Mouse (Mus musculus): ENCODE measurements around the gene Tgif1. TPM values are rescaled to one million over a fixed set of nuclear protein-coding genes. Genes with fewer than 3 reads are reported as not detected.

Tgif1 gene
- total RNA-seq (2021): 1 to 10 TPM; 1.9 to 2.3 TPM

DNA sequence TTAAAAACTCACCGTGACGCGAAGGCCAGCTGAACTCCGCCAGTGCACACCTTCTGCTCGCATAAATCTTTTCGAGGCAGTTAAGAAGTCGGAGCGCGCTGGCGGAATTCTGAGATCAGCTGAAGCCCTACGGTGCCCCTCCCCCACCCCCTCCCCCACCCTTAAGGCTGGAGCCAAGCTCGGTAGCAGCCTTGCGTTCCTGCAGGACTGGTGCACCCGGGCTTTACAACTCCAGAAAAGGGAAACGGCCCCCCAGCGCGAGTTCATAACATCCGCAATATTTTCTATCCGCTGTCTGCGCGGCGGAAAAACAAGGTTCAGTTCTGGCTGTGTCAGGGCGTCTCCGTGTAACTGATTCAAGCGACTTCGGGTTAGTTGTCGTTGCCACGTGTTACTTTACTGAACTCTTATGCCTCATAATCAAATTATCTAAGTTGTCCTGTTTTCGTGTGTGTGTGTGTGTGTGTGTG lies at the start of gene Tgif1:
Gene Tgif1, minus strand, starts transcription at position 111 of the 470 bp plus-strand sequence.
- DNase-seq (ENCODE audit: extremely low spot score in 1 of 2, low spot score in 1 of 2): no peak

DNA sequence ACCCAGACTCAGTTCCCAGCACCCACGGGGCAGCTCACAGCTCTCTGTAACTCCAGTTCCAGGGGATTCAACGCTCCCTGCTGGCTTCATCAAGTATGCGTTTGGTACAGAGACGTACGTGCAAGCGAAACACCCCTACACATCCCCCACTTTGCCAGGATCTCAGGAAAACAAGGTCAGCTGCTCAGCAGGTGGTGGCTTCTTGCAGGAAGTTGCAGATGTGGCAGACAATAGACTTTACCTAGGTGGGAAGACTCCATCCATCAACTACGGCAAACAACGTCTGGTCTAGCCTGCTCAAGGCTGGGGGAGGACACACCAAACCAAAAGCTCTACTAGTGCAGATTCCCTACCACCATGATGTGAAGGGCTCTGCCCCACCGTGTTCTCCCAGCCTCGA lies 47.3 kb upstream of the Tgif1 start:
- DNase-seq (ENCODE audit: extremely low spot score in 1 of 2, low spot score in 1 of 2): no peak

- no peak for DNase-seq (ENCODE audit: extremely low spot score in 1 of 2, low spot score in 1 of 2)
Observed at GRCm38 (mm10) chr17:70899642-70900041, 46.3 kb upstream of the Tgif1 start.

- DNase-seq (ENCODE audit: extremely low spot score in 1 of 2, low spot score in 1 of 2): peak in 1 of 2 experiments; percentile 30
Observed at GRCm38 (mm10) chr17:70894867-70895266, 41.5 kb upstream of the Tgif1 start.

DNA sequence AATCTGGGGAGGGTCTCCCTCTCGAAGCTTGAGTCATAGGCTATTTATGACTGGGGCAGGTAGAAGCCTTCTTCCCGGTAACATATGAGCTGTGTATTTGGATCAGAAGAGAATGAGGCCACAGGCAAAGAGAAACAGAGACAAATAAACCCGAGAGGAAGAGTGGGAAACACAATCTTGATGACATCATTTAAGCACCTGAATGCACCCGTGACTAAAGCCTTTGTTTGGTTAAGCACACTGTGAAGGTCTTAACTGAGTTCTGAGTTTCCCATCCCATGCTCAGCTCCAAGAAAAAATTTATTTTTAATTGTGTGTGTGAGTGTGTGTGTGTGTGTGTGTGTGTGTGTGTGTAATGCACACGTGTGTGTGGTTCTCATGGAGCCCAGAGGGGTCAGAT lies 39.8 kb upstream of the Tgif1 start:
- no peak for DNase-seq (ENCODE audit: extremely low spot score in 1 of 2, low spot score in 1 of 2)

GRCm38 (mm10) chr17:70892288-70893096 lies 39.1 kb upstream of the Tgif1 start:
- DNase-seq (ENCODE audit: extremely low spot score in 1 of 2, low spot score in 1 of 2): no peak

- DNase-seq (ENCODE audit: extremely low spot score in 1 of 2, low spot score in 1 of 2): no peak
Observed at GRCm38 (mm10) chr17:70890571-70890970, 37.2 kb upstream of the Tgif1 start.

DNA sequence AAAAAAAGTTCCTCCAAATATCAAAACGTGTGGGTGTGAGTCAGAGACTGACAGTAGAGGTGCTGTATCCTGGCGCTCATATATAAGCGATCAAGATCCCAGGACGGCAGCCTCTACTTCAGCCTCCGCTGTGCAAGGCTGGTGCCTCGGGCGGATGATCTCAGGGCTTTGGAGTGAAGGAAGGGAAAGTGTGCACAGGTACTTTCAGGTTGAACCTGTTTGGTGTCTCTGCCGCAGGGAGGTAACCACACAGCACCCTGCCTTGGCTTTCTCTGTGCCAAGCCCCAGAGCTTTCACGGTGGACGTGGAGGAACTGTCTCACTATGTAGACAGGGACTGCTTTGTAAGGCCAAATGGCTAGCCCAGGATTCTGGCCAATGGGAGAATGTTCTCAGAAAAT lies 35.3 kb upstream of the Tgif1 start:
- DNase-seq (ENCODE audit: extremely low spot score in 1 of 2, low spot score in 1 of 2): no peak

DNA sequence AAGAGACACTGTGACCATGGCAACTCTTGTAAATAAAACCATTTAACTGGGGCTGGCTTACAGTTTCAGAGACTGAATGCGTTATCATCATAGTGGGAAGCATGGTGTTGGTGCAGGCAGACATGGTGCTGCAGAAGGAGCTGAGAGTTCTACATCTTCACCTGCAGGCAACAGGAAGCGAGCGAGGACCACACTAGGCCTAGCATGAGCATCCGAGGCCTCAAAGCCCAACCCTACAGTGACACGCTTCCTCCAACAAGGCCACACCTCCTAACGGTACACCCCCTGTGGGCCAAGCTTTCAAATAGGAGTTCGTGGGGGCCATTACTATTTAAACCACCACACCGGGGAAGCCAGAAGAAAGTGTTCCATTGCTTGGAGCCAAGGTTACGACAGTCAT lies 34.5 kb upstream of the Tgif1 start:
- no peak for DNase-seq (ENCODE audit: extremely low spot score in 1 of 2, low spot score in 1 of 2)

DNA sequence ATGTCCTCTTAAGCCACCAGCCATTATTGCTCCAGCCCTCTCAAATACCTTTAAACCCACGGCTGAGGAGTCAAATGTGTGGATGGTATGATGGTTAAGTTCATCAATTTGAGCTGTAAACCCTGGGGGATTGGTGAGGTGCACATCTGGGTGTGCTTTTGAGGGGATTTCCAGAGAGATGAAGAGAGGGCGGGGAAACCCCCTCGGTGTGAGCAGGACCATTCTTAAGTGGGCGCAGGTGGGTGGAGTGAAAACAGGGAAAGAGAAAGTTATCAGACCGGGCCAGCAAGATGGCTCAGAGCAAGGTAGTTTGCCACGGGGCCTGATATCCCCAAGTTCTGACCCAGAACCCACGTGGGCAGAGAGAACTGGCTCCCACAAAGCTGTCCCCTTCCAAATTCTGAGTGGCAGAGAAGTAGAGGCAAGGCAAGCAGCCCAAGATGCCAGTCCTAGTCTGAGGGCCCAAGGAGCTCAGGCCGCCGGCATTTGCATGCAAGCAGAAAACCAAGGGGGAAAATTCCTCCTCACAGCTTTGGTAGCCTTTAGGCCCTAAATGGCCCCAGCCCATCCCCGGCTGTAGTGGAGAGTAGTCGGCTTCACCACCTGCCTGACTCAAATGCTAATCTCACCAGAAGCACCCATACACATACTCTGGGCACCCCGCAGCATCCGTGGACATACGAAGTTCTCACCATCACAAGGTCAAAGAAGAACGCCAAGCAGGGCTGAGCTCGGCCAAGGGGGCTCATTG lies 33.5 kb upstream of the Tgif1 start:
- no peak for DNase-seq (ENCODE audit: extremely low spot score in 1 of 2, low spot score in 1 of 2)

DNA sequence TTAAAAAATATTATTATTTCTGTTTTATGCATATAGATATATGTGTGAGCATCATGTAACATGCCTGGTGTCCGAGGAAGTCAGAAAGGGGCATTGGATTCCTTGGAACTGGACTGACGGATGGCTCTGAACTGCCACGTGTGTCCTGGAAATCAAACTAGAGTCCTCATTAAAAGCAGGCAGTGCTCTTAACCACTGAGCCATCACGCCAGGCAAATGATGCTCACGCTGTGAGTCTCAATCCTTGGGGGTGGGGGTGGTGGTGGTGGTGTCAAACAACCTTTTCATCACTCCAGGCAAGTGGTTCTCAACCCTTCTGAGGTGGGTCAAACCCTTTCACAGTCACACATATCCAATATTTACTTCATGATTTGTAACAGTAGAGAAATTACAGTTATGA lies 32.5 kb upstream of the Tgif1 start:
- no peak for DNase-seq (ENCODE audit: extremely low spot score in 1 of 2, low spot score in 1 of 2)

- DNase-seq (ENCODE audit: extremely low spot score in 1 of 2, low spot score in 1 of 2): no peak
Observed at GRCm38 (mm10) chr17:70881934-70882333, 28.6 kb upstream of the Tgif1 start.

GRCm38 (mm10) chr17:70881194-70881593 lies 27.8 kb upstream of the Tgif1 start:
- DNase-seq (ENCODE audit: extremely low spot score in 1 of 2, low spot score in 1 of 2): no peak

DNA sequence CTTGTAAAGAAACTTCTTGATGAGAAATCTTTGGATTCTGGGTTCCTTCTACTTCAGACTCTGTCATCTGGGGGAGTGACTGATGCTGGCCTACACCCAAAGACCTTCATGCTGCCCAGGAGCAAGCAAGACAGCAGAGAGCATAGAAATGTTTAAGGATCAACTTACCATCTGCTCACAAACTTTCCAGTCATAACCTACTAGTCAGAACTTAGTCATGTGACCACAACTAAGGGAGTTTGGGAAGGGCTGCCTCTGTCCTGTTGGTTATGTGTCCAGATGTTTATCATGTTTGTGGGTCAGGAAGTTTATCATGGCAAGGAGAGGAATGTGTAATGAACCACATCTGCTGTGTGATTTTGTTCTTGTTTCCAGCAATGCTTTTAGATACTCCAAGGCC lies 24.9 kb upstream of the Tgif1 start:
- no peak for DNase-seq (ENCODE audit: extremely low spot score in 1 of 2, low spot score in 1 of 2)

DNA sequence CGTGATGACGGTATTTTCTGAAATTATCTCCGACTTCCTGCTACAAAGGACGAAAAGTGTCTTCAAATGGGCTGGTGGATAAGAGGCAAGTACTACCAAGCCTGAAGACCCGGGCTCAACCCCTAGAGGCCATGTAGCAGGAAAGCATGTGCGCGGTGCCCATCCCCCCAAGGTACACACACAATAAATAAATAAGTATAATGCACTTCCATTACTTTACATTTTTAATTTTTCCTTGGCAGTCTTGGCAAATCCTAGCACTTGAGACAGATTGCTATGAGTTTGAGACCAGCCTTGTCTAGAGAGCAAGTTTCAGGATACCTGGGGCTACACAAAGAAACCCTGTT lies 20.4 kb upstream of the Tgif1 start:
- DNase-seq (ENCODE audit: extremely low spot score in 1 of 2, low spot score in 1 of 2): no peak

DNA sequence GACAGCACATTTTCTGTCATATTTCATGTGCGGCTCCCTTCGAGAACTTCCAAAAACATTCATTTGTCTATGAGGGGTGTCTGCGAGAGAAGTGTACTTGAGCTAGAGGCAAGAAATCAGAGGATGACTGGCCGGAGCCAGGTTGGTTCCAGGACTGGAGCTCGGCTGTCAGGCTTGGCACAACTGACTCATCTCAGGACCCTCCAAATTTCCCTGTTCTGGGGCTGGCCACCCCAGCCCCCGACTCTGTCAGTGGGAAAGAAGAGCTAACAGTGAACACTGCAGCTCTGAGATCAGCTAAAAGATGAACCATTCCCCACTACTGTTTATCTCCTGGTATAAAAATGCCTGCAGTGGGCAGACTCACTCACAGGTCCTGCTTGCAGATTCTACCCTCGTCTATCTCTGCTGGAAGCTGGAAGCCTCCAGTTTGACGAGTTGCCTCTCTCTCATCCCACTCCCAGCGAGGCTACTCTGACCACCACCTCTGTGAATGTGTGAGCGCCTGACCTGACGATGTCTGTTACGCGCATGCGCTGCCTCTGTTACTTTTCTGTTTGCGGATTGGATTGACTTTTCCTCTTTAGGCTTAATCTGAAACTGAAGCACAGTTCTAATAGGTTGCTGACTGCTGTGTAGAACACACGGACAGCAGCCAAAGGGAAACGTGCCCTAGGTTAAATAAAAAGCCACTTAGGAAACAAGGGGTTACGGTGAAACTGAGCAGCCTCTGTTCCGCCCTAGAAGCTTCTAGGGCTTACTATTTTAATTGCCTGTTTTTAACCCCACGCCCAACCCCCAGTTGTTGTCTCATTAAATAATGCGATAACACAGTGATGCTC lies 19.8 kb upstream of the Tgif1 start:
- DNase-seq (ENCODE audit: extremely low spot score in 1 of 2, low spot score in 1 of 2): peak; percentile 23 to 40

GRCm38 (mm10) chr17:70872094-70872929 lies 19.0 kb upstream of the Tgif1 start:
- no peak for DNase-seq (ENCODE audit: extremely low spot score in 1 of 2, low spot score in 1 of 2)

DNA sequence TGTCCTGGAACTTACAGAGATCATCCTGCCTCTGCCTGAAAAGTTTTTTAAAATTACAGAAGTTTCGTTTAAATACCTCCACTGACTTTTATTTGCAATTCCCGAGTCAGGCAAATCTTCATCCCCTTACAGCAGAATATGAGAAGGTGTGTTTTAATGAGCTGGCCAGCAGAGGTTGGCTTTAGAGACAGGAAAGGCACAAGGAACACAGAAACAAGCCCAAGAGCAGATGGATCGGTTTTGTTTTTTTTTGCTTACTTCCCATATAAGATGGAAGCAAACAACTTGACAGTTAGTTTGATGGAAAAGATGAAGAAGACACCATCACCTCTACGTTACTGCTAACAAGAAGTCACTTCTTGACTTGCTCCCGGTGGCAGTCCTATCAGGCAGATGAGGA lies 18.3 kb upstream of the Tgif1 start:
- DNase-seq (ENCODE audit: extremely low spot score in 1 of 2, low spot score in 1 of 2): no peak

GRCm38 (mm10) chr17:70870581-70870980 lies 17.2 kb upstream of the Tgif1 start:
- DNase-seq (ENCODE audit: extremely low spot score in 1 of 2, low spot score in 1 of 2): no peak

Data from layer of hippocampus, postnatal 25 days (tissue).